Mouse (Mus musculus) liver, embryonic 14.5 days (tissue): ENCODE results near the gene Fbxl17. TPM values are rescaled to one million over a fixed set of nuclear protein-coding genes. Genes with fewer than 3 reads are reported as not detected.

ENCODE experiments used
- ATAC-seq: fragments of 200-750 bp; cut with Nextera tagmentation; 2 replicates; pipeline ENCODE4 v1.8.0; 2017; ENCODE audit warnings: moderate number of reproducible peaks, mild to moderate bottlenecking, moderate library complexity; ENCODE audit not compliant: insufficient read depth
- DNase-seq, 3 experiments: peaks; one replicate each; pipeline ENCODE4 v3.0.0-alpha.2; 2012 to 2013; ENCODE audit warnings: low read depth in 3 of 3, low spot score in 3 of 3
- H3K27ac ChIP-seq: fragments of 300-500 bp; sonication (generic); 2 replicates; pipeline ENCODE4 v1.5.1; 2014; ENCODE audit warnings: moderate library complexity, mild to moderate bottlenecking, control low read depth, inconsistent platforms
- H3K27me3 ChIP-seq: fragments of 300-500 bp; sonication (generic); 2 replicates; pipeline ENCODE4 v1.6.1; 2014; ENCODE audit warnings: mild to moderate bottlenecking, low read length, moderate library complexity; ENCODE audit not compliant: control insufficient read depth, insufficient read depth
- H3K36me3 ChIP-seq: fragments of 300-500 bp; sonication (generic); replicated peaks from 2 replicates; pipeline ENCODE4 v1.6.1; 2014; ENCODE audit warnings: low read depth; ENCODE audit not compliant: control insufficient read depth, insufficient read depth
- H3K4me1 ChIP-seq, 2 experiments: fragments of 200-500 bp in 1 of 2; fragments of 300-500 bp in 1 of 2; sonication (generic) in 1 of 2; replicated peaks; 2 replicates each; pipeline ENCODE4 v1.6.1; 2012 to 2014; ENCODE audit warnings: antibody characterized with exemption in 1 of 2, inconsistent platforms in 1 of 2, low read length in 1 of 2; ENCODE audit not compliant: control insufficient read depth in 2 of 2, insufficient read depth in 2 of 2
- H3K4me2 ChIP-seq: fragments of 300-500 bp; sonication (generic); 2 replicates; pipeline ENCODE4 v1.6.1; 2014; ENCODE audit warnings: low read depth, mild to moderate bottlenecking, control low read depth, moderate library complexity
- H3K4me3 ChIP-seq, 2 experiments: fragments of 200-500 bp in 1 of 2; fragments of 300-500 bp in 1 of 2; sonication (generic) in 1 of 2; 2 replicates each; pipeline ENCODE4 v1.5.1; 2012 to 2014; ENCODE audit warnings: low read depth in 2 of 2, low read length in 2 of 2, mild to moderate bottlenecking in 2 of 2, control low read depth in 1 of 2, inconsistent platforms in 1 of 2, moderate library complexity in 1 of 2; ENCODE audit not compliant: insufficient read depth in 1 of 2
- H3K9ac ChIP-seq: fragments of 300-500 bp; sonication (generic); replicated peaks from 2 replicates; pipeline ENCODE4 v1.6.1; 2014; ENCODE audit warnings: mild to moderate bottlenecking, control low read depth, moderate library complexity
- H3K9me3 ChIP-seq: fragments of 300-500 bp; sonication (generic); 2 replicates; pipeline ENCODE4 v1.6.1; 2016; ENCODE audit warnings: low read length, mixed read lengths; ENCODE audit not compliant: control insufficient read depth
- CTCF ChIP-seq: IDR thresholded peaks from 2 replicates; pipeline ENCODE4 v1.5.1; 2016; ENCODE audit warnings: antibody characterized with exemption, low read depth, control low read depth
- EP300 ChIP-seq: IDR thresholded peaks from 2 replicates; pipeline ENCODE4 v1.6.1; 2016; ENCODE audit warnings: antibody characterized with exemption, low read depth
- WGBS: fragments of 180-500 bp; shearing (Covaris S2); extraction: QIAGEN DNeasy Blood & Tissue Kit; methylation state at CpG from one replicate; pipeline ENCODE4 v1.1.7; 2014; ENCODE audit not compliant: insufficient replicate concordance; 5-methylcytosine and 5-hydroxymethylcytosine counted together
- polyA plus RNA-seq, 2 experiments: library from polyadenylated mRNA; depleted of rRNA in 1 of 2; stranded (reverse) in 1 of 2; unstranded in 1 of 2; fragments of >200 nt; fragmentation: Nextera tagmentation in 1 of 2; extraction: Ambion mirVana in 1 of 2; gene quantifications; 2 replicates each; pipeline versions ENCODE4 v1.2.1 to v1.2.3; 2012 to 2014

The Fbxl17 gene
- polyA plus RNA-seq, 2 experiments = 1.9 TPM

- no peaks in the 10 kb centered on the region; a peak in 1 of 4 replicates for H3K4me1 ChIP-seq
- H3K9me3 ChIP-seq = no peaks in the 10 kb centered on the region
- no peak overlapping the region for H3K4me3 ChIP-seq
- H3K27ac ChIP-seq = no peak overlapping the region
- TF ChIP-seq EP300 (no peak), CTCF (no peak)
- H3K36me3 ChIP-seq = no peaks in the 10 kb centered on the region
- 50% methylated on average over 4 of the region's 4 CpGs for WGBS
- DNase-seq (no peak), ATAC-seq (no peak)
- no peak overlapping the region for H3K4me2 ChIP-seq
- H3K9ac ChIP-seq = no peak overlapping the region
- H3K27me3 ChIP-seq = no peaks in the 10 kb centered on the region
Measured at GRCm38 (mm10) chr17:63445212-63445611, 54.6 kb downstream of the Fbxl17 start.

GRCm38 (mm10) chr17:63437424-63437823 is 62.4 kb downstream of the Fbxl17 start:
- WGBS = 80% methylated on average over 6 of the region's 6 CpGs
- Histone ChIP-seq H3K4me2 (no peak overlapping the region), H3K9ac (no peak overlapping the region), H3K27ac (no peak overlapping the region), H3K4me1 (peaks cover 0 to 4% of the 10 kb centered on the region in 2 experiments; a peak in 1 of 4 replicates), H3K27me3 (no peaks in the 10 kb centered on the region), H3K4me3 (no peak overlapping the region), H3K9me3 (no peaks in the 10 kb centered on the region), H3K36me3 (no peaks in the 10 kb centered on the region)
- ATAC-seq (no peak), DNase-seq (no peak)
- TF ChIP-seq EP300 (no peak), CTCF (no peak)

GRCm38 (mm10) chr17:63434081-63434480 is 65.7 kb downstream of the Fbxl17 start:
- Histone ChIP-seq H3K4me3 (no peak overlapping the region), H3K36me3 (no peaks in the 10 kb centered on the region), H3K27ac (no peak overlapping the region), H3K4me1 (peaks cover 0 to 14% of the 10 kb centered on the region in 2 experiments; a peak in 2 of 4 replicates), H3K9ac (no peak overlapping the region), H3K4me2 (no peak overlapping the region), H3K9me3 (no peaks in the 10 kb centered on the region), H3K27me3 (no peaks in the 10 kb centered on the region)
- ATAC-seq = no peak
- 60% methylated on average over 6 of the region's 6 CpGs for WGBS
- TF ChIP-seq CTCF (peak; percentile 34; the same call in 1 of the 2 replicates), EP300 (no peak)
- DNase-seq = no peak

- DNase-seq (no peak), ATAC-seq (no peak)
- Histone ChIP-seq H3K27ac (no peak overlapping the region), H3K27me3 (no peaks in the 10 kb centered on the region), H3K4me2 (no peak overlapping the region), H3K9me3 (no peaks in the 10 kb centered on the region), H3K36me3 (no peaks in the 10 kb centered on the region), H3K9ac (no peak overlapping the region), H3K4me1 (peaks cover 0 to 14% of the 10 kb centered on the region in 2 experiments; a peak in 2 of 4 replicates), H3K4me3 (no peak overlapping the region)
- no peak for TF ChIP-seq EP300
- no peak for TF ChIP-seq CTCF
- WGBS = 12% methylated on average over 7 of the region's 7 CpGs
Measured at GRCm38 (mm10) chr17:63431650-63432049, 68.2 kb downstream of the Fbxl17 start.

- H3K9ac ChIP-seq = no peak overlapping the region
- H3K27ac ChIP-seq = no peak overlapping the region
- ATAC-seq = no peak
- H3K4me1 ChIP-seq = peaks cover 0 to 14% of the 10 kb centered on the region in 2 experiments; a peak in 2 of 4 replicates
- no peak for TF ChIP-seq CTCF
- TF ChIP-seq EP300 = no peak
- no peak overlapping the region; a peak in 1 of 4 replicates for H3K4me3 ChIP-seq
- DNase-seq = no peak
- H3K27me3 ChIP-seq = no peaks in the 10 kb centered on the region
- H3K9me3 ChIP-seq = no peaks in the 10 kb centered on the region
- peak overlapping the region; percentile 34 for H3K4me2 ChIP-seq
- WGBS = 15% methylated on average over 17 of the region's 17 CpGs
- H3K36me3 ChIP-seq = no peaks in the 10 kb centered on the region
Measured at GRCm38 (mm10) chr17:63430395-63431075, 69.3 kb downstream of the Fbxl17 start.
